Mouse (Mus musculus) cerebellum, adult 2 months (tissue): ENCODE data around the gene Rpl6.

Experiments used
- CTCF ChIP-seq: fragments of 200-500 bp; IDR thresholded peaks from 2 replicates; pipeline ENCODE4 v1.5.1; 2011; ENCODE audit warnings: low read depth, mild to moderate bottlenecking, control low read depth, low read length, moderate library complexity, borderline replicate concordance; ENCODE audit not compliant: insufficient read depth
- POLR2A ChIP-seq: fragments of 200-500 bp; IDR thresholded peaks from 2 replicates; pipeline ENCODE4 v1.6.1; 2011; ENCODE audit warnings: low read length, control low read depth, borderline replicate concordance; ENCODE audit not compliant: insufficient read depth

DNA sequence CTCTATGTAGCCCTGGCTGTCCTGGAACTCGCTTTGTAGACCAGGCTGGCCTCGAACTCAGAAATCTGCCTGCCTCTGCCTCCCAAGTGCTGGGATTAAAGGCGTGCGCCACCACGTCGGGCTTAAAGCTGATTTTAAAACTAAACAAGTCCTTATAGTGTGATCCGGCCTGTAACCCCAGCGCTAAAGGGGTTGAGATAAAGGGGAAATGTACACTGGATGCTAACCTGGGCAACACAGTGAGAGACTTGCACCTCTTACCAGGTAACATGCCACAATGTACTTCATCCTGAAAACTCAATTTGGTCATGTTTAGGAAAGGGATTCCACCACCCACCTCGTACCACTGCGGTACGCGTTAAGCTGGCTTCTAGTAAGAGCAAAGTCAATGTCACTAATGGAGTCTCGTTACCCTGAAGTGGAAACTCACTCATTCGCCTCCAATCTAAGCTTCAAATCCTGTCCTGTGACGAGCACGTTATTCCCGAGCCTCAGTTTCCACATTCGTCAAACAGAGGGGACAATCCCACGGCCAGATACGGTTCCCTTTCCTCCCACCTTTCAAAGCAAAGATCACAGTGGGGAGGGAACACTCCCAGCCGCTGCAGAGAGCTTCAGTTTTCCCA lies 14.0 kb upstream of the Rpl6 start:
- TF ChIP-seq CTCF (no peak), POLR2A (no peak)
